22 mouse cellular contexts compared by ENCODE assay signal in genomic region chr13:47430409-47430808, GRCm38 (mm10).
DNase-seq lines count a peak whose midpoint lies in the region; ATAC-seq lines count a peak whose summit lies in the region.
"Had no signal": no experiment of that assay in that cellular context is flagged by ENCODE, and none has a peak within 500 bp of the region (broad histone marks: within the 10 kb centered on the region; RNA-seq: fewer than 3 reads in every experiment).

No protein-coding gene starts in this region.

- no peak overlapping the region for H3K4me2 ChIP-seq in midbrain, embryonic 12.5 days (replicated peaks)
- H3K4me2 ChIP-seq in forebrain, embryonic 15.5 days (replicated peaks), result 0 out of 2 replicates have a peak overlapping the region, but pooled peaks have one; percentile 7
- H3K4me2 ChIP-seq in midbrain, embryonic 14.5 days (ENCODE audit: low read length), result no peak overlapping the region
- H3K4me2 ChIP-seq: heart, embryonic 12.5 days; liver, embryonic 12.5 days had no signal

- WGBS in midbrain, embryonic 12.5 days, result 68% methylated on average over 9 of the region's 9 CpGs
- 81% methylated on average over 9 of the region's 9 CpGs for WGBS in midbrain, embryonic 10.5 days
- 18% methylated on average over 9 of the region's 9 CpGs for WGBS in forebrain, embryonic 15.5 days
- 69% methylated on average over 9 of the region's 9 CpGs for WGBS in midbrain, embryonic 14.5 days
- WGBS in limb, embryonic 10.5 days, result 80% methylated on average over 9 of the region's 9 CpGs

- H3K9me3 ChIP-seq in midbrain, embryonic 12.5 days, result no peaks in the 10 kb centered on the region
- no peaks in the 10 kb centered on the region for H3K9me3 ChIP-seq in midbrain, embryonic 10.5 days (replicated peaks)
- no peaks in the 10 kb centered on the region for H3K9me3 ChIP-seq in forebrain, embryonic 15.5 days
- H3K9me3 ChIP-seq in midbrain, embryonic 14.5 days (ENCODE audit: control insufficient read depth, low read length), result no peaks in the 10 kb centered on the region
- H3K9me3 ChIP-seq in limb, embryonic 10.5 days (replicated peaks), result no peaks in the 10 kb centered on the region
- H3K9me3 ChIP-seq: heart, embryonic 12.5 days; liver, embryonic 12.5 days had no signal

- peaks cover 10% of the 10 kb centered on the region; the same call in 1 of the 2 replicates for H3K4me1 ChIP-seq in midbrain, embryonic 12.5 days
- H3K4me1 ChIP-seq in midbrain, embryonic 10.5 days, result peaks cover 4% of the 10 kb centered on the region; the same call in 1 of the 2 replicates
- peaks cover 14% of the 10 kb centered on the region for H3K4me1 ChIP-seq in forebrain, embryonic 15.5 days
- peaks cover 5% of the 10 kb centered on the region; the same call in 1 of the 2 replicates for H3K4me1 ChIP-seq in midbrain, embryonic 14.5 days (ENCODE audit: control insufficient read depth, insufficient read depth, low read length)
- H3K4me1 ChIP-seq in limb, embryonic 10.5 days, result 0 out of 2 replicates have a peak, but pooled peaks cover 3% of the 10 kb centered on the region
- H3K4me1 ChIP-seq: heart, embryonic 12.5 days; liver, embryonic 12.5 days; megakaryocyte, embryonic 14.5 days had no signal

- no peaks in the 10 kb centered on the region for H3K36me3 ChIP-seq in midbrain, embryonic 12.5 days
- H3K36me3 ChIP-seq in midbrain, embryonic 10.5 days, result no peaks in the 10 kb centered on the region
- H3K36me3 ChIP-seq in forebrain, embryonic 15.5 days, result no peaks in the 10 kb centered on the region
- no peaks in the 10 kb centered on the region for H3K36me3 ChIP-seq in midbrain, embryonic 14.5 days (ENCODE audit: control insufficient read depth, insufficient read depth, low read length)
- no peaks in the 10 kb centered on the region for H3K36me3 ChIP-seq in limb, embryonic 10.5 days
- H3K36me3 ChIP-seq: heart, embryonic 12.5 days; liver, embryonic 12.5 days had no signal

- H3K27me3 ChIP-seq in midbrain, embryonic 12.5 days, result no peaks in the 10 kb centered on the region
- no peaks in the 10 kb centered on the region for H3K27me3 ChIP-seq in midbrain, embryonic 10.5 days (ENCODE audit: low read depth, poor library complexity, severe bottlenecking)
- no peaks in the 10 kb centered on the region for H3K27me3 ChIP-seq in forebrain, embryonic 15.5 days
- no peaks in the 10 kb centered on the region for H3K27me3 ChIP-seq in midbrain, embryonic 14.5 days (ENCODE audit: control insufficient read depth, insufficient read depth, low read length)
- no peaks in the 10 kb centered on the region for H3K27me3 ChIP-seq in limb, embryonic 10.5 days (ENCODE audit: low read depth, poor library complexity, severe bottlenecking)
- H3K27me3 ChIP-seq: CH12.LX; heart, embryonic 12.5 days; liver, embryonic 12.5 days; megakaryocyte, embryonic 14.5 days had no signal

- H3K9ac ChIP-seq in midbrain, embryonic 12.5 days (replicated peaks), result no peak overlapping the region
- no peak overlapping the region; the same call in 1 of the 2 replicates for H3K9ac ChIP-seq in forebrain, embryonic 15.5 days (replicated peaks)
- H3K9ac ChIP-seq in midbrain, embryonic 14.5 days (replicated peaks; ENCODE audit: low read length), result no peak overlapping the region
- H3K9ac ChIP-seq: heart, embryonic 12.5 days; liver, embryonic 12.5 days had no signal

- no peak overlapping the region for H3K4me3 ChIP-seq in midbrain, embryonic 12.5 days
- H3K4me3 ChIP-seq in midbrain, embryonic 10.5 days, result no peak overlapping the region
- H3K4me3 ChIP-seq in forebrain, embryonic 15.5 days, result no peak overlapping the region
- H3K4me3 ChIP-seq in midbrain, embryonic 14.5 days (replicated peaks; ENCODE audit: low read depth, low read length), result no peak overlapping the region
- no peak overlapping the region for H3K4me3 ChIP-seq in limb, embryonic 10.5 days
- H3K4me3 ChIP-seq: heart, embryonic 12.5 days; left cerebral cortex, adult 2 months; liver, embryonic 12.5 days; megakaryocyte, embryonic 14.5 days; myocyte had no signal

- no peak for ATAC-seq in midbrain, embryonic 12.5 days (ENCODE audit: low FRiP score, low read depth)
- no peak for ATAC-seq in forebrain, embryonic 15.5 days (replicated peaks)
- ATAC-seq in midbrain, embryonic 14.5 days (ENCODE audit: low FRiP score, low TSS enrichment), result no peak
- ATAC-seq: liver, embryonic 12.5 days had no signal

- no peak for DNase-seq in midbrain, embryonic 10.5 days (ENCODE audit: low spot score)
- peak; percentile 42 for DNase-seq in midbrain, embryonic 14.5 days
- DNase-seq in kidney, postnatal 4 days, result no peak
- no peak for DNase-seq in T-cell, adult 2 months (ENCODE audit: low spot score)
- DNase-seq in limb, embryonic 10.5 days (ENCODE audit: low spot score), result no peak
- DNase-seq: cerebellum, adult 18-20 months; cerebellum, postnatal 25 days; embryo, embryonic 11 days; heart, postnatal 14 days; kidney, adult 9 months; kidney, postnatal 25 days; lung, adult 2 months; right cerebral cortex, adult 18-20 months; thymus, postnatal 14 days had no signal

- 0 out of 2 replicates have a peak overlapping the region, but pooled peaks have one; percentile 27 for H3K27ac ChIP-seq in midbrain, embryonic 12.5 days (replicated peaks)
- H3K27ac ChIP-seq in midbrain, embryonic 10.5 days (replicated peaks), result no peak overlapping the region
- H3K27ac ChIP-seq in forebrain, embryonic 15.5 days (replicated peaks), result peak overlapping the region; percentile 68
- peak overlapping the region; percentile 76 for H3K27ac ChIP-seq in midbrain, embryonic 14.5 days (replicated peaks; ENCODE audit: low read depth, low read length)
- no peak overlapping the region for H3K27ac ChIP-seq in limb, embryonic 10.5 days
- H3K27ac ChIP-seq: left cerebral cortex, adult 2 months; liver, embryonic 12.5 days had no signal

Comparison
In these comparisons a context has a peak if more than half of its experiments do, and no peak if none do; other contexts are left out.
1. H3K27ac ChIP-seq: peak in midbrain, embryonic 12.5 days (single experiment), forebrain, embryonic 15.5 days (single experiment) and midbrain, embryonic 14.5 days (single experiment); none in midbrain, embryonic 10.5 days (single experiment) and limb, embryonic 10.5 days (single experiment).